Mouse (Mus musculus): ENCODE measurements at regions not wholly inside any gene's neighbourhood (a gene's known extent, or its start where the extent isn't known, plus 50 kb on each side); places are given as distances from the start of the nearest gene placed in this dataset.

GRCm38 (mm10) chr7:110705311-110706000 is 62.5 kb upstream of the Ampd3 start:
- WGBS = 89% methylated on average over 6 of the region's 6 CpGs
- Histone ChIP-seq H3K4me1 (no peaks in the 10 kb centered on the region), H3K9me3 (no peaks in the 10 kb centered on the region), H3K27ac (no peak overlapping the region), H3K27me3 (replicated peaks) (0 out of 2 replicates have a peak, but pooled peaks cover 4% of the 10 kb centered on the region), H3K9ac (no peak overlapping the region), H3K36me3 (no peaks in the 10 kb centered on the region), H3K4me3 (no peak overlapping the region), H3K4me2 (replicated peaks) (no peak overlapping the region)
- ATAC-seq (ENCODE audit: low FRiP score, low read depth) = no peak

GRCm38 (mm10) chr7:110706001-110706695 is 61.9 kb upstream of the Ampd3 start:
- Histone ChIP-seq H3K27ac (no peak overlapping the region), H3K4me2 (replicated peaks) (no peak overlapping the region), H3K36me3 (no peaks in the 10 kb centered on the region), H3K4me1 (no peaks in the 10 kb centered on the region), H3K9me3 (no peaks in the 10 kb centered on the region), H3K4me3 (no peak overlapping the region), H3K9ac (no peak overlapping the region), H3K27me3 (replicated peaks) (0 out of 2 replicates have a peak, but pooled peaks cover 4% of the 10 kb centered on the region)
- ATAC-seq (ENCODE audit: low FRiP score, low read depth) = no peak
- WGBS = 88% methylated on average over 10 of the region's 10 CpGs

- no peak overlapping the region for H3K27ac ChIP-seq
- H3K9ac ChIP-seq = no peak overlapping the region
- H3K4me1 ChIP-seq = no peaks in the 10 kb centered on the region
- no peak overlapping the region for H3K4me2 ChIP-seq (replicated peaks)
- WGBS = 63% methylated on average over 10 of the region's 10 CpGs
- H3K9me3 ChIP-seq = no peaks in the 10 kb centered on the region
- H3K4me3 ChIP-seq = no peak overlapping the region
- ATAC-seq (ENCODE audit: low FRiP score, low read depth) = no peak
- H3K27me3 ChIP-seq (replicated peaks) = 0 out of 2 replicates have a peak, but pooled peaks cover 4% of the 10 kb centered on the region
- no peaks in the 10 kb centered on the region for H3K36me3 ChIP-seq
These were observed 61.3 kb upstream of the Ampd3 start for GRCm38 (mm10) chr7:110706696-110707087.

- Histone ChIP-seq H3K9ac (no peak overlapping the region), H3K4me3 (no peak overlapping the region), H3K36me3 (no peaks in the 10 kb centered on the region), H3K27me3 (replicated peaks) (0 out of 2 replicates have a peak, but pooled peaks cover 4% of the 10 kb centered on the region), H3K4me2 (replicated peaks) (no peak overlapping the region), H3K9me3 (no peaks in the 10 kb centered on the region), H3K27ac (no peak overlapping the region), H3K4me1 (no peaks in the 10 kb centered on the region)
- ATAC-seq (ENCODE audit: low FRiP score, low read depth) = no peak
- 85% methylated on average over 9 of the region's 9 CpGs for WGBS
These were observed 59.9 kb upstream of the Ampd3 start for GRCm38 (mm10) chr7:110708116-110708515.

- no peak for ATAC-seq (ENCODE audit: low FRiP score, low read depth)
- H3K27ac ChIP-seq = no peak overlapping the region
- H3K27me3 ChIP-seq (replicated peaks) = 0 out of 2 replicates have a peak, but pooled peaks cover 4% of the 10 kb centered on the region
- no peaks in the 10 kb centered on the region for H3K9me3 ChIP-seq
- H3K4me2 ChIP-seq (replicated peaks) = no peak overlapping the region
- H3K4me1 ChIP-seq = no peaks in the 10 kb centered on the region
- WGBS = 92% methylated on average over 3 of the region's 3 CpGs
- no peaks in the 10 kb centered on the region for H3K36me3 ChIP-seq
- H3K9ac ChIP-seq = no peak overlapping the region
- H3K4me3 ChIP-seq = no peak overlapping the region
These were observed 59.2 kb upstream of the Ampd3 start for GRCm38 (mm10) chr7:110708781-110709180.

- no peak overlapping the region for H3K4me3 ChIP-seq
- no peak for ATAC-seq (ENCODE audit: low FRiP score, low read depth)
- WGBS = 86% methylated on average over 6 of the region's 6 CpGs
These were observed 58.4 kb upstream of the Ampd3 start for GRCm38 (mm10) chr7:110709606-110710005.

GRCm38 (mm10) chr7:110710256-110710962 is 57.6 kb upstream of the Ampd3 start:
- Histone ChIP-seq H3K9me3 (no peaks in the 10 kb centered on the region), H3K9ac (no peak overlapping the region), H3K4me2 (replicated peaks) (no peak overlapping the region), H3K36me3 (no peaks in the 10 kb centered on the region), H3K4me1 (no peaks in the 10 kb centered on the region), H3K27me3 (replicated peaks) (no peaks in the 10 kb centered on the region), H3K27ac (no peak overlapping the region), H3K4me3 (no peak overlapping the region)
- 91% methylated on average over 9 of the region's 9 CpGs for WGBS
- no peak for ATAC-seq (ENCODE audit: low FRiP score, low read depth)

More at GRCm38 (mm10) chr7:110709606-110710005, 58.4 kb upstream of the Ampd3 start:
- Histone ChIP-seq H3K9me3 (no peaks in the 10 kb centered on the region), H3K4me2 (replicated peaks) (no peak overlapping the region), H3K27me3 (replicated peaks) (0 out of 2 replicates have a peak, but pooled peaks cover 2% of the 10 kb centered on the region), H3K9ac (no peak overlapping the region), H3K4me1 (no peaks in the 10 kb centered on the region), H3K27ac (no peak overlapping the region), H3K36me3 (no peaks in the 10 kb centered on the region)

GRCm38 (mm10) chr7:110713661-110714060 is 54.3 kb upstream of the Ampd3 start:
- H3K27me3 ChIP-seq (replicated peaks) = no peaks in the 10 kb centered on the region
- no peak for ATAC-seq (ENCODE audit: low FRiP score, low read depth)
- WGBS = 74% methylated on average over 3 of the region's 3 CpGs
- H3K4me3 ChIP-seq = no peak overlapping the region
- no peak overlapping the region for H3K27ac ChIP-seq
- no peaks in the 10 kb centered on the region for H3K36me3 ChIP-seq
- no peak overlapping the region for H3K9ac ChIP-seq
- no peaks in the 10 kb centered on the region for H3K9me3 ChIP-seq
- H3K4me2 ChIP-seq (replicated peaks) = no peak overlapping the region
- no peaks in the 10 kb centered on the region for H3K4me1 ChIP-seq

GRCm38 (mm10) chr7:110715110-110715509 is 52.9 kb upstream of the Ampd3 start:
- 95% methylated on average over 3 of the region's 3 CpGs for WGBS
- H3K4me3 ChIP-seq = no peak overlapping the region
- H3K4me1 ChIP-seq = no peaks in the 10 kb centered on the region
- H3K27me3 ChIP-seq (replicated peaks) = no peaks in the 10 kb centered on the region
- H3K9me3 ChIP-seq = no peaks in the 10 kb centered on the region
- ATAC-seq (ENCODE audit: low FRiP score, low read depth) = no peak
- no peak overlapping the region for H3K27ac ChIP-seq
- no peak overlapping the region for H3K9ac ChIP-seq
- no peaks in the 10 kb centered on the region for H3K36me3 ChIP-seq
- no peak overlapping the region for H3K4me2 ChIP-seq (replicated peaks)

GRCm38 (mm10) chr7:110715545-110715944 is 52.5 kb upstream of the Ampd3 start:
- Histone ChIP-seq H3K9ac (no peak overlapping the region), H3K27ac (no peak overlapping the region), H3K36me3 (no peaks in the 10 kb centered on the region), H3K27me3 (replicated peaks) (no peaks in the 10 kb centered on the region), H3K4me3 (no peak overlapping the region), H3K9me3 (no peaks in the 10 kb centered on the region), H3K4me2 (replicated peaks) (no peak overlapping the region), H3K4me1 (no peaks in the 10 kb centered on the region)
- 86% methylated on average over 6 of the region's 6 CpGs for WGBS
- no peak for ATAC-seq (ENCODE audit: low FRiP score, low read depth)

- H3K27me3 ChIP-seq (replicated peaks) = no peaks in the 10 kb centered on the region
- H3K4me3 ChIP-seq = no peak overlapping the region
- no peaks in the 10 kb centered on the region for H3K9me3 ChIP-seq
- no peak overlapping the region for H3K9ac ChIP-seq
- no peak overlapping the region for H3K27ac ChIP-seq
- ATAC-seq (ENCODE audit: low FRiP score, low read depth) = no peak
- 86% methylated on average over 6 of the region's 6 CpGs for WGBS
- H3K4me2 ChIP-seq (replicated peaks) = no peak overlapping the region
- no peaks in the 10 kb centered on the region for H3K36me3 ChIP-seq
- H3K4me1 ChIP-seq = no peaks in the 10 kb centered on the region
These were observed 50.9 kb upstream of the Ampd3 start for GRCm38 (mm10) chr7:110717104-110717503.
